Mouse (Mus musculus) liver, embryonic 16.5 days (tissue): ENCODE measurements around the gene Nhp2. TPM values are rescaled to one million over a fixed set of nuclear protein-coding genes. Genes with fewer than 3 reads are reported as not detected.

Source experiments
- ATAC-seq: fragments of 200-750 bp; cut with Nextera tagmentation; 2 replicates; pipeline ENCODE4 v1.8.0; 2017; ENCODE audit warnings: low read depth, mild to moderate bottlenecking, moderate number of reproducible peaks, moderate library complexity
- H3K27ac ChIP-seq: fragments of 300-500 bp; sonication (generic); 2 replicates; pipeline ENCODE4 v1.5.1; 2014; ENCODE audit warnings: mild to moderate bottlenecking, low read length
- H3K27me3 ChIP-seq: fragments of 300-500 bp; sonication (generic); 2 replicates; pipeline ENCODE4 v1.6.1; 2014; ENCODE audit warnings: low read depth, low read length, mixed read lengths; ENCODE audit not compliant: control insufficient read depth, insufficient read depth
- H3K36me3 ChIP-seq: fragments of 300-500 bp; sonication (generic); 2 replicates; pipeline ENCODE4 v1.6.1; 2014; ENCODE audit warnings: mild to moderate bottlenecking; ENCODE audit not compliant: control insufficient read depth, insufficient read depth
- H3K4me1 ChIP-seq: fragments of 300-500 bp; sonication (generic); 2 replicates; pipeline ENCODE4 v1.6.1; 2014; ENCODE audit warnings: low read depth, low read length, mixed read lengths; ENCODE audit not compliant: control insufficient read depth
- H3K4me2 ChIP-seq: fragments of 300-500 bp; sonication (generic); 2 replicates; pipeline ENCODE4 v1.6.1; 2014; ENCODE audit warnings: low read depth, low read length, mixed read lengths
- H3K4me3 ChIP-seq: fragments of 300-500 bp; sonication (generic); 2 replicates; pipeline ENCODE4 v1.5.1; 2014; ENCODE audit warnings: low read depth, mild to moderate bottlenecking, low read length
- H3K9ac ChIP-seq: fragments of 300-500 bp; sonication (generic); 2 replicates; pipeline ENCODE4 v1.6.1; 2014; ENCODE audit warnings: low read depth, low read length
- H3K9me3 ChIP-seq: fragments of 300-500 bp; sonication (generic); replicated peaks from 2 replicates; pipeline ENCODE4 v1.6.1; 2016; ENCODE audit warnings: low read length; ENCODE audit not compliant: control insufficient read depth
- WGBS: fragments of 180-500 bp; shearing (Covaris S2); extraction: QIAGEN DNeasy Blood & Tissue Kit; methylation state at CpG from one replicate; pipeline ENCODE4 v1.1.7; 2014; ENCODE audit not compliant: insufficient replicate concordance; 5-methylcytosine and 5-hydroxymethylcytosine counted together
- polyA plus RNA-seq: library from polyadenylated mRNA; unstranded; fragments of >200 nt; fragmentation: Nextera tagmentation; extraction: Ambion mirVana; gene quantifications from 2 replicates; pipeline ENCODE4 v1.2.1, GENCODE M21; 2015

Nhp2 gene
- polyA plus RNA-seq, 1 experiment from 2014 or later: 69.5 TPM

GRCm38 (mm10) chr11:51671376-51671775 lies 51.8 kb downstream of the Nhp2 start:
- ATAC-seq: no peak
- WGBS: 52% methylated on average over 2 of the region's 2 CpGs

GRCm38 (mm10) chr11:51673291-51673690 lies 53.8 kb downstream of the Nhp2 start:
- WGBS: 71% methylated on average over 9 of the region's 9 CpGs
- Histone ChIP-seq H3K27me3 (no peaks in the 10 kb centered on the region), H3K36me3 (no peaks in the 10 kb centered on the region), H3K27ac (no peak overlapping the region), H3K4me3 (no peak overlapping the region), H3K9me3 (no peaks in the 10 kb centered on the region), H3K4me1 (no peaks in the 10 kb centered on the region), H3K4me2 (no peak overlapping the region), H3K9ac (no peak overlapping the region)
- no peak for ATAC-seq

More at GRCm38 (mm10) chr11:51671376-51671775, 51.8 kb downstream of the Nhp2 start:
- H3K4me2 ChIP-seq: no peak overlapping the region
- no peaks in the 10 kb centered on the region for H3K36me3 ChIP-seq
- H3K27ac ChIP-seq: no peak overlapping the region
- H3K4me1 ChIP-seq: no peaks in the 10 kb centered on the region
- no peak overlapping the region for H3K4me3 ChIP-seq
- H3K9ac ChIP-seq: no peak overlapping the region
- no peaks in the 10 kb centered on the region for H3K27me3 ChIP-seq
- H3K9me3 ChIP-seq: no peaks in the 10 kb centered on the region

Other genes with a start within 250 kb of the Nhp2 start
- gene Phykpl, start 35.0 kb upstream of the Nhp2 start, polyA plus RNA-seq: 11.3 and 12.6 TPM in 2 replicates
- gene Hnrnpab, start 12.9 kb upstream of the Nhp2 start, polyA plus RNA-seq: 130 and 132 TPM in 2 replicates
- gene Rmnd5b, start 16.2 kb downstream of the Nhp2 start, polyA plus RNA-seq: 16.6 and 17.7 TPM in 2 replicates
- 2.8 and 3.9 TPM in 2 replicates for gene N4bp3, start 31.1 kb downstream of the Nhp2 start, polyA plus RNA-seq
- 0.44 and 0.46 TPM in 2 replicates for gene D930048N14Rik, start 31.2 kb downstream of the Nhp2 start, polyA plus RNA-seq
- gene 0610009B22Rik, start 69.1 kb downstream of the Nhp2 start, polyA plus RNA-seq: 34.4 and 36.0 TPM in 2 replicates
- 7.9 and 8.8 TPM in 2 replicates for gene Sec24a, start 143.9 kb downstream of the Nhp2 start, polyA plus RNA-seq
- gene Sar1b, start 144.0 kb downstream of the Nhp2 start, polyA plus RNA-seq: 73.4 and 77.2 TPM in 2 replicates
- gene Jade2, start 237.9 kb downstream of the Nhp2 start, polyA plus RNA-seq: 0.64 and 0.79 TPM in 2 replicates